Mouse (Mus musculus): Measurements from ENCODE around the gene Frmd5. TPM values are rescaled to one million over a fixed set of nuclear protein-coding genes. Genes with fewer than 3 reads are reported as not detected.
"Not testable (repeated sequence)": the region's sequence is repeated elsewhere in the genome, so short reads cannot be mapped to it uniquely, and the experiment has no call there.

Frmd5 gene
- total and polyA plus RNA-seq, 2 experiments from 2014 or later, result 125 to 231 TPM

GRCm38 (mm10) chr2:121509584-121509983, 297.3 kb downstream of the Frmd5 start:
- Histone ChIP-seq H3K9ac (replicated peaks; ENCODE audit: low read depth, low read length) (0 out of 2 replicates have a peak overlapping the region, but pooled peaks have one; percentile 14), H3K4me3 (ENCODE audit: low read depth, low read length) (peak overlapping the region; percentile 42), H3K36me3 (replicated peaks; ENCODE audit: control insufficient read depth, insufficient read depth, low read length) (peaks cover 23% of the 10 kb centered on the region; the same call in 1 of the 2 replicates), H3K9me3 (replicated peaks; ENCODE audit: control insufficient read depth, low read length) (no peaks in the 10 kb centered on the region), H3K4me1 (ENCODE audit: control insufficient read depth, insufficient read depth) (peaks cover 11% of the 10 kb centered on the region), H3K27ac (ENCODE audit: low read depth) (no peak overlapping the region), H3K27me3 (ENCODE audit: control insufficient read depth, insufficient read depth, low read length) (no peaks in the 10 kb centered on the region), H3K4me2 (ENCODE audit: low read depth, low read length) (peak overlapping the region; percentile 58)
- ATAC-seq (ENCODE audit: insufficient read depth, low read depth) (no peak; the same call in 1 of the 2 replicates), DNase-seq (ENCODE audit: low spot score) (peak; percentile 19)
- TF ChIP-seq EP300 (IDR thresholded peaks at IDR 0.05; ENCODE audit: low read depth) (no peak), CTCF (IDR thresholded peaks at IDR 0.05; ENCODE audit: low read depth) (no peak)
- 27% methylated on average over 16 of the region's 16 CpGs for WGBS

- Histone ChIP-seq H3K36me3 (replicated peaks; ENCODE audit: control insufficient read depth, insufficient read depth, low read length) (peaks cover 14% of the 10 kb centered on the region; the same call in 1 of the 2 replicates), H3K9me3 (replicated peaks; ENCODE audit: control insufficient read depth, low read length) (no peaks in the 10 kb centered on the region), H3K27me3 (ENCODE audit: control insufficient read depth, insufficient read depth, low read length) (no peaks in the 10 kb centered on the region), H3K4me1 (ENCODE audit: control insufficient read depth, insufficient read depth) (peaks cover 11% of the 10 kb centered on the region), H3K27ac (ENCODE audit: low read depth) (no peak overlapping the region), H3K9ac (replicated peaks; ENCODE audit: low read depth, low read length) (0 out of 2 replicates have a peak overlapping the region, but pooled peaks have one; percentile 73), H3K4me2 (ENCODE audit: low read depth, low read length) (peak overlapping the region; percentile 76), H3K4me3 (ENCODE audit: low read depth, low read length) (peak overlapping the region; percentile 63)
- no peak for ATAC-seq (ENCODE audit: insufficient read depth, low read depth)
- no peak for DNase-seq (ENCODE audit: low spot score)
- WGBS, result 78% methylated on average over 2 of the region's 2 CpGs
- TF ChIP-seq EP300 (IDR thresholded peaks at IDR 0.05; ENCODE audit: low read depth) (no peak), CTCF (IDR thresholded peaks at IDR 0.05; ENCODE audit: low read depth) (no peak)
These were observed 298.9 kb downstream of the Frmd5 start for GRCm38 (mm10) chr2:121507951-121508330.

- Histone ChIP-seq H3K9ac (replicated peaks; ENCODE audit: low read depth, low read length) (peak overlapping the region; percentile 73), H3K9me3 (replicated peaks; ENCODE audit: control insufficient read depth, low read length) (no peaks in the 10 kb centered on the region), H3K4me3 (ENCODE audit: low read depth, low read length) (peak overlapping the region; percentile 63), H3K36me3 (replicated peaks; ENCODE audit: control insufficient read depth, insufficient read depth, low read length) (peaks cover 14% of the 10 kb centered on the region; the same call in 1 of the 2 replicates), H3K27ac (ENCODE audit: low read depth) (no peak overlapping the region), H3K4me2 (ENCODE audit: low read depth, low read length) (peak overlapping the region; percentile 76), H3K4me1 (ENCODE audit: control insufficient read depth, insufficient read depth) (peaks cover 11% of the 10 kb centered on the region), H3K27me3 (ENCODE audit: control insufficient read depth, insufficient read depth, low read length) (no peaks in the 10 kb centered on the region)
- no peak for ATAC-seq (ENCODE audit: insufficient read depth, low read depth)
- WGBS, result 11% methylated on average over 12 of the region's 12 CpGs
- no peak for DNase-seq (ENCODE audit: low spot score)
- TF ChIP-seq EP300 (IDR thresholded peaks at IDR 0.05; ENCODE audit: low read depth), result no peak
- no peak for TF ChIP-seq CTCF (IDR thresholded peaks at IDR 0.05; ENCODE audit: low read depth)
These were observed 299.5 kb downstream of the Frmd5 start for GRCm38 (mm10) chr2:121507173-121507950.

- Histone ChIP-seq H3K4me2 (ENCODE audit: low read depth, low read length) (peak within 1 kb of the TSS; percentile 76), H3K4me3 (ENCODE audit: low read depth, low read length) (peak within 1 kb of the TSS; percentile 63), H3K4me1 (ENCODE audit: control insufficient read depth, insufficient read depth) (peaks cover 11% of the 10 kb centered on the region), H3K9ac (replicated peaks; ENCODE audit: low read depth, low read length) (peak within 1 kb of the TSS; percentile 73), H3K27ac (ENCODE audit: low read depth) (peak within 1 kb of the TSS; percentile 82)
- ATAC-seq (ENCODE audit: insufficient read depth, low read depth) (peak; percentile 91), DNase-seq (ENCODE audit: low spot score) (peak; percentile 94)
- peak; percentile 19; the same call in 1 of the 2 replicates for TF ChIP-seq CTCF (IDR thresholded peaks at IDR 0.05; ENCODE audit: low read depth)
- H3K27me3 ChIP-seq (ENCODE audit: control insufficient read depth, insufficient read depth, low read length); H3K9me3 ChIP-seq (replicated peaks; ENCODE audit: control insufficient read depth, low read length); H3K36me3 ChIP-seq (replicated peaks; ENCODE audit: control insufficient read depth, insufficient read depth, low read length): not testable (repeated sequence)
- WGBS, result 4% methylated on average over 38 of the region's 42 CpGs
These were observed 300.7 kb downstream of the Frmd5 start, which contains the start of the genes Mfap1a and Wdr76 for GRCm38 (mm10) chr2:121505942-121506882. TSS of gene Mfap1a (minus strand) at chr2:121506665. TSS of gene Wdr76 (plus strand) at chr2:121506723.

GRCm38 (mm10) chr2:121501550-121501949, 305.3 kb downstream of the Frmd5 start:
- not testable (repeated sequence) for H3K4me3 ChIP-seq (ENCODE audit: low read depth, low read length); ATAC-seq (ENCODE audit: insufficient read depth, low read depth); H3K9ac ChIP-seq (replicated peaks; ENCODE audit: low read depth, low read length); H3K27ac ChIP-seq (ENCODE audit: low read depth); H3K4me1 ChIP-seq (ENCODE audit: control insufficient read depth, insufficient read depth); H3K27me3 ChIP-seq (ENCODE audit: control insufficient read depth, insufficient read depth, low read length); H3K4me2 ChIP-seq (ENCODE audit: low read depth, low read length); DNase-seq (ENCODE audit: low spot score); H3K36me3 ChIP-seq (replicated peaks; ENCODE audit: control insufficient read depth, insufficient read depth, low read length); H3K9me3 ChIP-seq (replicated peaks; ENCODE audit: control insufficient read depth, low read length)
- WGBS, result 75% methylated on average over 1 of the region's 6 CpGs

Other genes starting within 250 kb of the Frmd5 start
- gene Casc4, start 59.9 kb upstream of the Frmd5 start, total RNA-seq (2014; rRNA removed; ENCODE audit: low replicate concordance), result 18.7 and 21.9 TPM in 2 replicates
- 8.7 and 8.9 TPM in 2 replicates for gene Casc4, start 59.9 kb upstream of the Frmd5 start, polyA plus RNA-seq (2015; fragmentation: Nextera tagmentation; extraction: Ambion mirVana)
- 21.3 and 29.4 TPM in 2 replicates for gene Ctdspl2, start 148.9 kb upstream of the Frmd5 start, total RNA-seq (2014; rRNA removed; ENCODE audit: low replicate concordance)
- 21.4 and 23.4 TPM in 2 replicates for gene Ctdspl2, start 148.9 kb upstream of the Frmd5 start, polyA plus RNA-seq (2015; fragmentation: Nextera tagmentation; extraction: Ambion mirVana)
- gene Mageb3, start 149.0 kb upstream of the Frmd5 start, total RNA-seq (2014; rRNA removed; ENCODE audit: low replicate concordance), result 0.08 and 0.35 TPM in 2 replicates
- 0.10 TPM in 2 replicates for gene Mageb3, start 149.0 kb upstream of the Frmd5 start, polyA plus RNA-seq (2015; fragmentation: Nextera tagmentation; extraction: Ambion mirVana)
- 17.4 and 17.7 TPM in 2 replicates for gene Eif3j1, start 221.5 kb upstream of the Frmd5 start, total RNA-seq (2014; rRNA removed; ENCODE audit: low replicate concordance)
- gene Eif3j1, start 221.5 kb upstream of the Frmd5 start, polyA plus RNA-seq (2015; fragmentation: Nextera tagmentation; extraction: Ambion mirVana), result 10.5 and 11.2 TPM in 2 replicates